Mouse (Mus musculus): Measurements from ENCODE around the gene Stx7. TPM values are rescaled to one million over a fixed set of nuclear protein-coding genes. Genes with fewer than 3 reads are reported as not detected.

The Stx7 gene
- polyA plus RNA-seq, 1 experiment from 2014 or later, result 48.4 TPM

DNA sequence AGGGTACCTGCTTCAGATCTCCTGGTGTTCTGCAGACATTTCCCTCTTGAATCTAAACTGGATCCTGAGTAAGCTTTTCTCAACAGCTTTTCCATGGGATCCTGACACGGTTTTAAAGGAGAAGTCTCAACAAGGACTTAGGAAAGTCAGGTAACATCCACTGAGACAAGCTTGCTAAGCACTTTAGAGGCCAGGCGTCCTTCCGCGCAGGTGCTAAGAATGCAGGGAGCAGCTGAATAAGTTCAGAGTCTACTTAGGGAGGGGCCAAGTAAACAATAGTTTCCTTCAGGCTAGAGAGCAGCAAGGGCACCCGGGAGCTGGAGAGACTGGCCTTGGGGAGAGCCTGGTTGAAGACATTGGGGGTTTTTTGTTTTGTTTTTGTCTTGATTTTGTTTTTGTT is 16.8 kb upstream of the Stx7 start:
- 18% methylated on average over 5 of the region's 5 CpGs for WGBS
- no peaks in the 10 kb centered on the region for H3K4me1 ChIP-seq (ENCODE audit: control insufficient read depth, insufficient read depth, low read length)
- H3K27ac ChIP-seq (replicated peaks; ENCODE audit: low read depth, low read length), result no peak overlapping the region
- peak; percentile 35 for DNase-seq (ENCODE audit: low spot score)
- H3K9ac ChIP-seq (ENCODE audit: low read length), result peak overlapping the region; percentile 12; the same call in 1 of the 2 replicates
- ATAC-seq (ENCODE audit: insufficient number of reproducible peaks, low FRiP score, low TSS enrichment, low read depth), result no peak
- H3K9me3 ChIP-seq (ENCODE audit: control insufficient read depth, low read length), result no peaks in the 10 kb centered on the region
- no peaks in the 10 kb centered on the region for H3K36me3 ChIP-seq (ENCODE audit: control insufficient read depth, insufficient read depth, low read length)
- H3K4me3 ChIP-seq (ENCODE audit: low read depth, low read length), result no peak overlapping the region
- no peaks in the 10 kb centered on the region for H3K27me3 ChIP-seq (ENCODE audit: control insufficient read depth, insufficient read depth, low read length)
- H3K4me2 ChIP-seq (ENCODE audit: low read depth, severe bottlenecking), result no peak overlapping the region

DNA sequence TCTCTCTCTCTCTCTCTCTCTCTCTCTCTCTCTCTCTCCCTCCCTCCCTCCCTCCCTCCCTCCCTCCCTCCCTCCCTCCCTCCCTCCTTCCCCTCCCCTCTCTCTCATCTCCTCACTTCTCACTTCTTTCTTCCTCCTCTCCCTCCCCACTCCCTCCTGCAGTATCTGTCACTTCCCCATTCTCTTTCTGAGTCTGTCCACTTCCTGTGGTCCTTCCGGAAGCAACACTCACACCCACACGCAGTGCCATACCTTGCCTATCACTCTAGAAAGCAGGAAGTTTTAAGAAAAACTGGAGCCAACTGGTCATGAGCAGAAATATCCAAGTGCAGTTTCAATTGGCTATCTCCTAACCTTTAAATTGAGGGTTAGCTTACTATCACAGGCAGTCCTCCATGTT is 16.0 kb upstream of the Stx7 start:
- no peak for DNase-seq (ENCODE audit: low spot score)
- no peak overlapping the region for H3K4me3 ChIP-seq (ENCODE audit: low read depth, low read length)
- no peak for ATAC-seq (ENCODE audit: insufficient number of reproducible peaks, low FRiP score, low TSS enrichment, low read depth)
- H3K9ac ChIP-seq (ENCODE audit: low read length), result no peak overlapping the region
- H3K27ac ChIP-seq (replicated peaks; ENCODE audit: low read depth, low read length), result no peak overlapping the region
- no peak overlapping the region for H3K4me2 ChIP-seq (ENCODE audit: low read depth, severe bottlenecking)
- no peaks in the 10 kb centered on the region for H3K27me3 ChIP-seq (ENCODE audit: control insufficient read depth, insufficient read depth, low read length)
- H3K36me3 ChIP-seq (ENCODE audit: control insufficient read depth, insufficient read depth, low read length), result no peaks in the 10 kb centered on the region
- H3K4me1 ChIP-seq (ENCODE audit: control insufficient read depth, insufficient read depth, low read length), result no peaks in the 10 kb centered on the region
- H3K9me3 ChIP-seq (ENCODE audit: control insufficient read depth, low read length), result no peaks in the 10 kb centered on the region
- WGBS, result 60% methylated on average over 2 of the region's 2 CpGs

DNA sequence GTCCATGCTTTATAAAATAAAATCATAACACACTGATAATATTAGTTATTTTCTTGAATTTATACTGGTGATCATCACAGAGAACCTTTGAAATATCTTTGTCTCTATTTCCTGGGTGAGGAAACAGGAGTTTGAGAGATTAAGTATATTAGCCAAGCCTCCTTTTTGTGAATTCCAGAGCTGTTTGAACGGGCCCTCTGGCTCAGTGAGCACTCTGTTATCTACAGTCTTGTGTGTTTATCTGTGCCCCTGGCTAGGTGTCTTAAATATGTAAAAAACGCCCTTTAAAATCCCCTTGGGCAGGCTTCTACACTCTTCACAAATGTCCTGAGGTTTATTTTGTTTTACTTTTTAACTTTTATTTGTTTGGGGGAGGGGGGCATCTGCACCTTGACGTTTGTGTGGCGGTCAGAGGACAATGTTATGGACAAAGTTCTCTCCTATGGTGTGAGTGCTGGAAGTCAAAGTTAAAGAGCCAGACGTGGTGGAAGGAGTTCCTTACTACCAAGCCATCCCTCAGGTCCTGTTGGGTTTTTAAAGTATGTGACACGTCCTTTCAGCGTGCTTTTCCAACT is 14.9 kb upstream of the Stx7 start:
- Histone ChIP-seq H3K36me3 (ENCODE audit: control insufficient read depth, insufficient read depth, low read length) (no peaks in the 10 kb centered on the region), H3K27me3 (ENCODE audit: control insufficient read depth, insufficient read depth, low read length) (no peaks in the 10 kb centered on the region), H3K9ac (ENCODE audit: low read length) (no peak overlapping the region), H3K9me3 (ENCODE audit: control insufficient read depth, low read length) (no peaks in the 10 kb centered on the region), H3K4me2 (ENCODE audit: low read depth, severe bottlenecking) (no peak overlapping the region), H3K4me3 (ENCODE audit: low read depth, low read length) (no peak overlapping the region), H3K27ac (replicated peaks; ENCODE audit: low read depth, low read length) (no peak overlapping the region), H3K4me1 (ENCODE audit: control insufficient read depth, insufficient read depth, low read length) (no peaks in the 10 kb centered on the region)
- WGBS, result 61% methylated on average over 7 of the region's 7 CpGs
- ATAC-seq (ENCODE audit: insufficient number of reproducible peaks, low FRiP score, low TSS enrichment, low read depth), result no peak
- DNase-seq (ENCODE audit: low spot score), result no peak

DNA sequence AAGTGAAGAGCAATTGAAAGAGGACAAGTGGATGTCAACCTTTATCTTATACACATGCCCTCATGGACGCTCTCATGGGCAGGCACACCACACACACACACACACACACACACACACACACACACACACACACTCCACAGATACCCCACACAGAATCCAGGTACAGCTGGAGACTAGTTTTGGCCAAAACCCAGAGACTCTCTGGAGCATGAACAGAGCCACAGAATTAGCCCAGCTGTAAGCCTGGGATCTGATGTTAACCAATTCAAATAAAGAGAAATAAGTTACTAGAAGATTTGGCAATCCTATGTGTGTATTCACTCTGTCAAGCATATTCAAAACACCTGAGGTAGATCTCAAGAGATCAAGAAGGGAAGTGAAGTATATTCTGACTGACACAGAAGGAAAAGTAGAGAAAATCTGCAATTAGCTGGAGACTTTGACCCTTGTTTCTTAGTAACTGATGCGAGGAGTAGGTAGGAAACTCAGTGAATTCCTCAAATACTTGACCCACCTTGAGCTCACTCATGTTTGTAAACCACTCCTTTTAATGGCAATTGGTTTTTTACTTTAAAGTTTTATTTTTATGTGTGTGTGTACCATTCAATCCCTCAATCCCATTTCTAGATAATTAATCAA is 10.4 kb upstream of the Stx7 start:
- Histone ChIP-seq H3K9ac (ENCODE audit: low read length) (no peak overlapping the region), H3K36me3 (ENCODE audit: control insufficient read depth, insufficient read depth, low read length) (no peaks in the 10 kb centered on the region), H3K4me3 (ENCODE audit: low read depth, low read length) (no peak overlapping the region), H3K4me1 (ENCODE audit: control insufficient read depth, insufficient read depth, low read length) (no peaks in the 10 kb centered on the region), H3K9me3 (ENCODE audit: control insufficient read depth, low read length) (no peaks in the 10 kb centered on the region), H3K27ac (replicated peaks; ENCODE audit: low read depth, low read length) (no peak overlapping the region), H3K27me3 (ENCODE audit: control insufficient read depth, insufficient read depth, low read length) (no peaks in the 10 kb centered on the region), H3K4me2 (ENCODE audit: low read depth, severe bottlenecking) (no peak overlapping the region)
- 86% methylated on average over 2 of the region's 2 CpGs for WGBS
- ATAC-seq (ENCODE audit: insufficient number of reproducible peaks, low FRiP score, low TSS enrichment, low read depth), result no peak
- DNase-seq (ENCODE audit: low spot score), result no peak

DNA sequence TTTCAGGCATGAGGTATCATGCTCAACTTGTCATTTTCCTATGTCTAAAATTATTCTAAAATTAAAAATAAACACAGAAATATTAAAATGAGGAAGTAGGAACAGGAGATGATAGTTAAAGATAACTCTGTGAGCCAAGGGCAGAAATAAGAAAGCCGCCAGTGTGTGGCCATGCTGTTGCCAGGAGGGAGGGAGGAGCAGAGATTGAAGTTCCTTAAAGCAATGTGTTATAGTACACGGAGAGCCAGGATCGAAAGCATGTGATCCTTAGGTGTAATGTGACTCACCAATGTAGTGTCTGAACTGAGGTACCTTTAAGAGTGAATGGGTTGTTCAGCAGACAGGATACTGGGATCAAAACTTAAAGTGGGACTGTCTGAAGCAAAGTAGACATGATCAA is 6.4 kb upstream of the Stx7 start:
- no peak overlapping the region for H3K4me2 ChIP-seq (ENCODE audit: low read depth, severe bottlenecking)
- WGBS, result 78% methylated on average over 3 of the region's 3 CpGs
- no peaks in the 10 kb centered on the region for H3K9me3 ChIP-seq (ENCODE audit: control insufficient read depth, low read length)
- DNase-seq (ENCODE audit: low spot score), result no peak
- H3K4me1 ChIP-seq (ENCODE audit: control insufficient read depth, insufficient read depth, low read length), result no peaks in the 10 kb centered on the region
- H3K4me3 ChIP-seq (ENCODE audit: low read depth, low read length), result no peak overlapping the region
- H3K27ac ChIP-seq (replicated peaks; ENCODE audit: low read depth, low read length), result no peak overlapping the region
- H3K9ac ChIP-seq (ENCODE audit: low read length), result no peak overlapping the region
- H3K36me3 ChIP-seq (ENCODE audit: control insufficient read depth, insufficient read depth, low read length), result no peaks in the 10 kb centered on the region
- ATAC-seq (ENCODE audit: insufficient number of reproducible peaks, low FRiP score, low TSS enrichment, low read depth), result no peak
- H3K27me3 ChIP-seq (ENCODE audit: control insufficient read depth, insufficient read depth, low read length), result no peaks in the 10 kb centered on the region

DNA sequence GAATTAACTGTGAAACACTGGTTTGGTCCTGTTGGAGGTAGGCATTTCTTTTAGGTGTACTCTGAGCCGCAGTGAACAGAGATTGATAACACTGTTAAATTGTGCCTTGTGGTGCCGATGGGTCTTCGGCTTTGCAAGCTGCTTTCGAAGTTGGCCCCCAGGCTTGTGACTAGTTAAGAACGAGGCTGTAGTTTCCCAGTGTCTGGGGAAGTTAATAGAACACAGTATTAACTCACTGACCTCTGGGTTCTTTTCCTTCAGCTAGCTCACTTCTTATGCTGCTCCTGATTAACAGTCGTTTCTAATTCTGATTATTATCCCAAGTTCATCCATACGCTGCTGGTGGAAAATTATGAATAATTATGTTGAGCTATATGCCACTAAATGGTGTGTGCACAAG is 984 bp downstream of the Stx7 start:
- Histone ChIP-seq H3K27ac (replicated peaks; ENCODE audit: low read depth, low read length) (no peak overlapping the region), H3K4me3 (ENCODE audit: low read depth, low read length) (no peak overlapping the region), H3K36me3 (ENCODE audit: control insufficient read depth, insufficient read depth, low read length) (no peaks in the 10 kb centered on the region), H3K4me1 (ENCODE audit: control insufficient read depth, insufficient read depth, low read length) (no peaks in the 10 kb centered on the region), H3K27me3 (ENCODE audit: control insufficient read depth, insufficient read depth, low read length) (no peaks in the 10 kb centered on the region), H3K9me3 (ENCODE audit: control insufficient read depth, low read length) (no peaks in the 10 kb centered on the region), H3K4me2 (ENCODE audit: low read depth, severe bottlenecking) (peak overlapping the region; percentile 38; the same call in 1 of the 2 replicates), H3K9ac (ENCODE audit: low read length) (no peak overlapping the region)
- WGBS, result 49% methylated on average over 7 of the region's 7 CpGs
- DNase-seq (ENCODE audit: low spot score) (no peak), ATAC-seq (ENCODE audit: insufficient number of reproducible peaks, low FRiP score, low TSS enrichment, low read depth) (no peak)

DNA sequence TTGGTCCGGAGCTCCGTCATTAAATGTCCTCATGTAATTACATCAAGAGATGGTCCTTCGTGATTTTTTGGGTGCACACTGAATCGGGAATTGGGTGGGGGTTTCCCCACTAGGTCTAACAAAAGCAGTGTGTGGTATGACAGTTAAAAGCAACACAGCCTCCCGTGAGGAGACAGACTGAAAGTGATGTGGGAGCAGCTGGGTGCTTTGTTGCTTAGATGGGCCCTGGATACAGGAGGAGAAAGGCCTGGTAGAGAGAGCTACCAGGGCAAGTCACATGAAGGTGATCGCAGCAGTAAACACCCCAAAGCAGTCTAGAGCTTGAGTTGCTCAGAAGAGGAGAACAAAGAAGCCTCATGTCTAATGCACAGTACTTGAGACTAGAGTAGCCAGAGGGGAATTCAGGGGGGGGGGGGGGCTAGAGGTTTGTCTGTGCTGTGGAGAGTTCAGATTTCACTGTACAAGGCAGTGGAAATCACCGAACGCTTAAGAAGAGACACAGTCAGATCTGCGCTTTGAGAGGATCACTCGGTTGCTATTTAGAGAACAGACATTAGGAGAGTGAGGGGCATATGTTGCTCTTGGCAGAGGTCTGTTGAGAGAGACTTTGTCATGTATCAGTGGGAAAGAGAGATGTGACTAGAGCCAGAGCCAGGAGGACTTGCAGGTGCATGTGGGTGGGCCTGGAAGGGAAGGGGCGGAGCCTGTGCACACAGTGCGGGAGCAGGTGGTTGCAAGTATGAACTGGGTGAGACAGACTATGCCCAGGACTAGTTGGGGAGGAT is 9.6 kb downstream of the Stx7 start:
- no peaks in the 10 kb centered on the region for H3K9me3 ChIP-seq (ENCODE audit: control insufficient read depth, low read length)
- no peak for ATAC-seq (ENCODE audit: insufficient number of reproducible peaks, low FRiP score, low TSS enrichment, low read depth)
- H3K4me2 ChIP-seq (ENCODE audit: low read depth, severe bottlenecking), result no peak overlapping the region

DNA sequence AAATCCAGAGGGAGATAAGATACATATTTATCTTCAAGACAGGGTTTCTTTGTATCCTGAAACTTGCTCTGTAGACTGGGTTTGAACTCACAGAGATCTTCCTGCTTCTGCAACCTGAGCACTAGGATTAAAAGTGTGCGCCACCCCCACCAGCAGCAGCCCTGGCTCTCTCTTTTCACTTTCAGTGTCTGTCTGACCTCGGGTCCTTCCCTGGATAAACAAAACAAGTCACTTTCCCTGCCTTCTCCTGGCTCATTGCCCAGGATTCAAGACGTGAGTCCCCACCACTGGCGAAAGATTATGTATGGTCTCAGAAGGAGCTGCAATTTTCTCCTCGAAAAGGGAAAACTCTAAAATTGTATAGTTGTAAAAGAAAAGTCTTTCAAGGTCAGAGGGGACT is 10.5 kb downstream of the Stx7 start:
- Histone ChIP-seq H3K4me3 (ENCODE audit: low read depth, low read length) (no peak overlapping the region), H3K9me3 (ENCODE audit: control insufficient read depth, low read length) (no peaks in the 10 kb centered on the region), H3K4me1 (ENCODE audit: control insufficient read depth, insufficient read depth, low read length) (no peaks in the 10 kb centered on the region), H3K9ac (ENCODE audit: low read length) (no peak overlapping the region), H3K27me3 (ENCODE audit: control insufficient read depth, insufficient read depth, low read length) (no peaks in the 10 kb centered on the region), H3K36me3 (ENCODE audit: control insufficient read depth, insufficient read depth, low read length) (peaks cover 5% of the 10 kb centered on the region; the same call in 1 of the 2 replicates), H3K4me2 (ENCODE audit: low read depth, severe bottlenecking) (no peak overlapping the region; the same call in 1 of the 2 replicates), H3K27ac (replicated peaks; ENCODE audit: low read depth, low read length) (no peak overlapping the region)
- ATAC-seq (ENCODE audit: insufficient number of reproducible peaks, low FRiP score, low TSS enrichment, low read depth), result no peak
- no peak for DNase-seq (ENCODE audit: low spot score)
- 74% methylated on average over 5 of the region's 5 CpGs for WGBS

More for the DNA sequence above, 9.6 kb downstream of the Stx7 start:
- no peaks in the 10 kb centered on the region for H3K27me3 ChIP-seq (ENCODE audit: control insufficient read depth, insufficient read depth, low read length)
- H3K27ac ChIP-seq (replicated peaks; ENCODE audit: low read depth, low read length), result no peak overlapping the region
- H3K9ac ChIP-seq (ENCODE audit: low read length), result no peak overlapping the region
- H3K4me3 ChIP-seq (ENCODE audit: low read depth, low read length), result no peak overlapping the region
- H3K36me3 ChIP-seq (ENCODE audit: control insufficient read depth, insufficient read depth, low read length), result peaks cover 5% of the 10 kb centered on the region; the same call in 1 of the 2 replicates
- DNase-seq (ENCODE audit: low spot score), result no peak
- no peaks in the 10 kb centered on the region for H3K4me1 ChIP-seq (ENCODE audit: control insufficient read depth, insufficient read depth, low read length)
- WGBS, result 93% methylated on average over 12 of the region's 12 CpGs
